Mouse (Mus musculus) erythroblast, embryonic 14.5 days (primary cell): Measurements from ENCODE around the gene Cplane1.

ENCODE experiments used
- GATA1 ChIP-seq: IDR thresholded peaks from 2 replicates; pipeline ENCODE4 v1.6.1; 2012; ENCODE audit warnings: low read length, inconsistent platforms, mixed read lengths
- TAL1 ChIP-seq: IDR thresholded peaks from 3 replicates; pipeline ENCODE4 v1.6.1; 2012; ENCODE audit warnings: low read length, inconsistent platforms, mixed read lengths

- TF ChIP-seq GATA1, result no peak
- no peak for TF ChIP-seq TAL1
Measured at GRCm38 (mm10) chr15:8208362-8208761, 39.5 kb downstream of the Cplane1 start.
